Mouse (Mus musculus) forebrain, postnatal 0 days (tissue): ENCODE measurements around the gene Krt16. TPM values are rescaled to one million over a fixed set of nuclear protein-coding genes. Genes with fewer than 3 reads are reported as not detected.

Experiments
- ATAC-seq: fragments of 200-750 bp; cut with Nextera tagmentation; 2 replicates; pipeline ENCODE4 v1.8.0; 2017; ENCODE audit warnings: mild to moderate bottlenecking, moderate library complexity
- DNase-seq: peaks from one replicate; pipeline ENCODE4 v3.0.0-alpha.2; 2015
- H3K27ac ChIP-seq: fragments of 300-500 bp; sonication (generic); 2 replicates; pipeline ENCODE4 v1.5.1; 2014; ENCODE audit warnings: low read depth, mild to moderate bottlenecking, antibody characterized with exemption, low read length, moderate library complexity, mixed read lengths
- H3K27me3 ChIP-seq: fragments of 300-500 bp; sonication (generic); 2 replicates; pipeline ENCODE4 v1.6.1; 2014; ENCODE audit warnings: mild to moderate bottlenecking, low read length, mixed read lengths; ENCODE audit not compliant: insufficient read depth
- H3K36me3 ChIP-seq: fragments of 300-500 bp; sonication (generic); 2 replicates; pipeline ENCODE4 v1.6.1; 2014; ENCODE audit warnings: mild to moderate bottlenecking, moderate library complexity; ENCODE audit not compliant: insufficient read depth
- H3K4me1 ChIP-seq: fragments of 300-500 bp; sonication (generic); 2 replicates; pipeline ENCODE4 v1.6.1; 2014; ENCODE audit warnings: antibody characterized with exemption; ENCODE audit not compliant: insufficient read depth
- H3K4me2 ChIP-seq: fragments of 300-500 bp; sonication (generic); 2 replicates; pipeline ENCODE4 v1.6.1; 2014; ENCODE audit warnings: low read depth, mild to moderate bottlenecking, moderate library complexity
- H3K4me3 ChIP-seq: fragments of 300-500 bp; sonication (generic); 2 replicates; pipeline ENCODE4 v1.5.1; 2014; ENCODE audit warnings: low read depth, low read length, mixed read lengths
- H3K9ac ChIP-seq: fragments of 300-500 bp; sonication (generic); 2 replicates; pipeline ENCODE4 v1.6.1; 2014; ENCODE audit warnings: mild to moderate bottlenecking
- H3K9me3 ChIP-seq: fragments of 300-500 bp; sonication (generic); 2 replicates; pipeline ENCODE4 v1.6.1; 2016; ENCODE audit warnings: low read length
- CTCF ChIP-seq: sonication (generic); IDR thresholded peaks from 2 replicates; pipeline ENCODE4 v1.5.1; 2016; ENCODE audit warnings: antibody characterized with exemption, control low read depth, low read depth
- WGBS: fragments of 180-500 bp; shearing (Covaris S2); extraction: QIAGEN DNeasy Blood & Tissue Kit; methylation state at CpG from one replicate; pipeline ENCODE4 v1.1.7; 2014; 5-methylcytosine and 5-hydroxymethylcytosine counted together
- polyA plus RNA-seq: library from polyadenylated mRNA; unstranded; fragments of >200 nt; fragmentation: Nextera tagmentation; extraction: Ambion mirVana; gene quantifications from 2 replicates; pipeline ENCODE4 v1.2.1, GENCODE M21; 2015
- total RNA-seq: library from RNA; depleted of rRNA; stranded (reverse); fragments of >200 nt; gene quantifications from 2 replicates; pipeline ENCODE4 v1.2.3, GENCODE M21; 2014; rRNA removed

The Krt16 gene
- total RNA-seq: not detected in 2 replicates
- not detected in 2 replicates for polyA plus RNA-seq

- H3K4me1 ChIP-seq: no peaks in the 10 kb centered on the region
- ATAC-seq (no peak), DNase-seq (no peak)
- TF ChIP-seq CTCF: no peak
- H3K9me3 ChIP-seq: no peaks in the 10 kb centered on the region
- no peak within 1 kb of the TSS for H3K4me2 ChIP-seq
- 86% methylated on average over 7 of the region's 7 CpGs for whole genome bisulfite sequencing
- H3K27ac ChIP-seq: no peak within 1 kb of the TSS
- H3K36me3 ChIP-seq: no peaks in the 10 kb centered on the region
- no peak within 1 kb of the TSS for H3K4me3 ChIP-seq
- H3K9ac ChIP-seq: no peak within 1 kb of the TSS
- no peaks in the 10 kb centered on the region for H3K27me3 ChIP-seq
Observed at GRCm38 (mm10) chr11:100248852-100249465, at the start of gene Krt16. TSS of gene Krt16 (minus strand) at chr11:100248902.

- DNase-seq (no peak), ATAC-seq (0 out of 2 replicates have a peak, but pooled peaks have one; percentile 12)
- Histone ChIP-seq H3K9ac (0 out of 2 replicates have a peak overlapping the region, but pooled peaks have one; percentile 15), H3K36me3 (no peaks in the 10 kb centered on the region), H3K4me1 (no peaks in the 10 kb centered on the region), H3K9me3 (no peaks in the 10 kb centered on the region), H3K4me3 (no peak overlapping the region), H3K27ac (no peak overlapping the region), H3K27me3 (no peaks in the 10 kb centered on the region), H3K4me2 (peak overlapping the region; percentile 37; the same call in 1 of the 2 replicates)
- peak; percentile 68 for TF ChIP-seq CTCF
- WGBS: 41% methylated on average over 5 of the region's 5 CpGs
Observed at GRCm38 (mm10) chr11:100297801-100298200, 49.1 kb upstream of the Krt16 start.

- Histone ChIP-seq H3K9me3 (no peaks in the 10 kb centered on the region), H3K4me3 (no peak overlapping the region), H3K27ac (no peak overlapping the region), H3K36me3 (no peaks in the 10 kb centered on the region), H3K9ac (no peak overlapping the region), H3K4me1 (no peaks in the 10 kb centered on the region), H3K27me3 (no peaks in the 10 kb centered on the region), H3K4me2 (no peak overlapping the region)
- ATAC-seq: peak; percentile 70
- peak; percentile 100 for TF ChIP-seq CTCF
- WGBS: 6% methylated on average over 10 of the region's 10 CpGs
- peak; percentile 89 for DNase-seq
Observed at GRCm38 (mm10) chr11:100295308-100295707, 46.6 kb upstream of the Krt16 start.

GRCm38 (mm10) chr11:100292884-100293283, 44.2 kb upstream of the Krt16 start:
- Histone ChIP-seq H3K27me3 (no peaks in the 10 kb centered on the region), H3K27ac (no peak overlapping the region), H3K4me2 (no peak overlapping the region), H3K4me3 (no peak overlapping the region), H3K9ac (no peak overlapping the region), H3K4me1 (no peaks in the 10 kb centered on the region), H3K36me3 (no peaks in the 10 kb centered on the region), H3K9me3 (no peaks in the 10 kb centered on the region)
- DNase-seq: no peak
- WGBS: 32% methylated on average over 6 of the region's 6 CpGs
- TF ChIP-seq CTCF: no peak
- ATAC-seq: peak; percentile 24; the same call in 1 of the 2 replicates

GRCm38 (mm10) chr11:100290235-100290634, 41.5 kb upstream of the Krt16 start:
- TF ChIP-seq CTCF: no peak
- H3K4me2 ChIP-seq: no peak overlapping the region
- no peaks in the 10 kb centered on the region for H3K27me3 ChIP-seq
- no peaks in the 10 kb centered on the region for H3K36me3 ChIP-seq
- WGBS: 26% methylated on average over 5 of the region's 5 CpGs
- ATAC-seq: no peak
- H3K9ac ChIP-seq: no peak overlapping the region
- DNase-seq: no peak
- no peak overlapping the region for H3K4me3 ChIP-seq
- no peaks in the 10 kb centered on the region for H3K4me1 ChIP-seq
- H3K9me3 ChIP-seq: no peaks in the 10 kb centered on the region
- H3K27ac ChIP-seq: no peak overlapping the region

GRCm38 (mm10) chr11:100288942-100289341, 40.2 kb upstream of the Krt16 start:
- WGBS: 75% methylated on average over 6 of the region's 6 CpGs
- TF ChIP-seq CTCF: no peak
- ATAC-seq (no peak), DNase-seq (no peak)
- Histone ChIP-seq H3K4me3 (no peak overlapping the region), H3K27ac (no peak overlapping the region), H3K4me1 (no peaks in the 10 kb centered on the region), H3K27me3 (no peaks in the 10 kb centered on the region), H3K4me2 (no peak overlapping the region), H3K9ac (no peak overlapping the region), H3K36me3 (no peaks in the 10 kb centered on the region), H3K9me3 (no peaks in the 10 kb centered on the region)

- no peak overlapping the region for H3K4me3 ChIP-seq
- no peak overlapping the region for H3K9ac ChIP-seq
- no peaks in the 10 kb centered on the region for H3K4me1 ChIP-seq
- H3K27ac ChIP-seq: no peak overlapping the region
- 29% methylated on average over 10 of the region's 10 CpGs for WGBS
- no peaks in the 10 kb centered on the region for H3K9me3 ChIP-seq
- H3K4me2 ChIP-seq: no peak overlapping the region
- H3K27me3 ChIP-seq: no peaks in the 10 kb centered on the region
- no peaks in the 10 kb centered on the region for H3K36me3 ChIP-seq
- ATAC-seq (no peak), DNase-seq (no peak)
- TF ChIP-seq CTCF: no peak
Observed at GRCm38 (mm10) chr11:100287024-100287423, 38.3 kb upstream of the Krt16 start.
